Mouse (Mus musculus): ENCODE measurements at regions not wholly inside any gene's neighbourhood (a gene's known extent, or its start where the extent isn't known, plus 50 kb on each side); places are given as distances from the start of the nearest gene placed in this dataset.

DNA sequence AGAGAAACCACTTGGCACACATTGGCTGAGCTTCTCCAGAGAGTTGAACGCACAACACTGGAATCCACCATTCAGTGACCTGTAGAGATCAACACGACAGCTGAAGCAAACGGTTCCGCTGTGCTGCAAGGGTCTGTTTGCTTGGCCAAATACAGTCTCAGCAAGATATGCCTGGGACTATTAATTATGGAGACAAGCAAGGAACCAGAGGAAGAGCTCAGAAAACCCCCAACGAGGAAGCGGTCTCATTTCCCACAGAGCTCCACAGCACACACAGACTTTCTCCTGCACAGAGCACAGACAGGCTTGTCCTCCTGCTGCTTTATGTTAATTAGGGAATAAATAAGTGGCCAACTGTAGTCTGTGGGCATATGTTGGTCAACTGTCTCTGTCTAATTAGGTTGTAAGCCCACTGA, 223.4 kb upstream of the Tacr3 start:
- DNase-seq (ENCODE audit: low read depth): no peak

DNA sequence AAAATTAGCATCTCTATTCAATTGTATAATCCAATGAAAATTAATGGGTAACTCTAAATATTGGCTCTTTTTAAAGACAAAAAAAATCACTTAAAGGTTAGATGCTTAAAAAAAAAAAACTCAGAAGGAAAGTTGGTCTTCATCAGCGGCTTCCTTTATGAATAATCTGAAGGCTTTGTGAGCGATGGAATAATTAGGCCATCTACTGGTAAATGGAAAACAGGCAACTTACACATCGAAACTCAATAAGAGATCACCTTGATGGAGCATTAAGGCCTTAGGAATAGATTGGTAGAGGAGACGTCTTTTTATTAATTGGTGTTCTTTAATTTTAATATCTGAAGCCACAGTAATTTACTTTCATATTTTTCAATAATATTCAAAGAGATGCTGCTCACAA, 218.6 kb upstream of the Tacr3 start:
- no peak for DNase-seq (ENCODE audit: low read depth)

DNA sequence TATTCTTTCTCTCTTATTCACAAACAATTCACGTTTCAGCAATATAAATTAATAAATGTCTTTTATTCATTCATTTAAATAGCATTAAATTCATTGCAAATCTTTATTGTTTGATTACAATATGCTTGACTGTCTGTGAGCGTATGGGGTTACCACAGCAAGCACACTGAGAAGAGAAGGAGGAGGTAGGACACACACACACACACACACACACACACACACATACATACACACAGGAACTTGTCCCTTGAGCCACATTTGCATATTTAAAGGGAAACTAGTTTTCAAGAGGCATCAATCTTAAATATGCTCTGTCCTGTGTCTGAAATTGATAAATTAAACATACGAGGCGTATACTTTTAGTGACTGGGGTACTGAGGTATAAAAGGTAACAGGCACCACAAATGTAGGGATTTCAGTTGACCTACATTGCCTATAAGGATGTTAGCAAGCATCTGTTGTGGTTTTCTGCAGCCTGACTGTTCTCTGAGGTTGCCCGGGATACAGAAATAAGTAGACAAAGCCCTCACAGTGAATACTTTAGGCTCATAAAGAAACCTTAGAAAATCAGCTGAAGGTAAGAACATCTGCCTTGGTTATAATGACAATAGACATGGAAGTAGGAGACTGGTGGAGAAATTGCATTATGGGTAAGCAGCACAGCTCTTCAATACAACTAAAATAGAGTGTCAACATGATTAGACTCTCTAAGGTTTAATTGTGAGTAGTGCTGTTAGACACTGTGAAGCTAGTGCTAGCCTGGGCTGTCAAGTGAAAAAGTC, 217.1 kb upstream of the Tacr3 start:
- DNase-seq (ENCODE audit: low read depth): no peak

DNA sequence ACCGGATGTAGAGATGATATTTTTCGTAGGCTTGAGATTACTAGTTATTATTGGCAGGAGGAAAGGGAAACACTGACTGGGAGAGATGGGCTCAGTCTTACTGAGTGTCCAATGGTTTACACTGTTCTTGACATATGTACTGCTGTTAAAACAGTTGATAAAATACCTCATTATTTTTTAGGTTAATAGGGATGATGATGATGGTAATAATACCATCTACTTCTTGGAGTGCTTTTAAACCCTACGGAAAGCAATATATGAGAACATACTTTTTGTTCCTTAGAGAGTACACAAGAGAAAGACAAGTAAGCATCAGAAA, 216.6 kb upstream of the Tacr3 start:
- DNase-seq (ENCODE audit: low read depth): no peak

DNA sequence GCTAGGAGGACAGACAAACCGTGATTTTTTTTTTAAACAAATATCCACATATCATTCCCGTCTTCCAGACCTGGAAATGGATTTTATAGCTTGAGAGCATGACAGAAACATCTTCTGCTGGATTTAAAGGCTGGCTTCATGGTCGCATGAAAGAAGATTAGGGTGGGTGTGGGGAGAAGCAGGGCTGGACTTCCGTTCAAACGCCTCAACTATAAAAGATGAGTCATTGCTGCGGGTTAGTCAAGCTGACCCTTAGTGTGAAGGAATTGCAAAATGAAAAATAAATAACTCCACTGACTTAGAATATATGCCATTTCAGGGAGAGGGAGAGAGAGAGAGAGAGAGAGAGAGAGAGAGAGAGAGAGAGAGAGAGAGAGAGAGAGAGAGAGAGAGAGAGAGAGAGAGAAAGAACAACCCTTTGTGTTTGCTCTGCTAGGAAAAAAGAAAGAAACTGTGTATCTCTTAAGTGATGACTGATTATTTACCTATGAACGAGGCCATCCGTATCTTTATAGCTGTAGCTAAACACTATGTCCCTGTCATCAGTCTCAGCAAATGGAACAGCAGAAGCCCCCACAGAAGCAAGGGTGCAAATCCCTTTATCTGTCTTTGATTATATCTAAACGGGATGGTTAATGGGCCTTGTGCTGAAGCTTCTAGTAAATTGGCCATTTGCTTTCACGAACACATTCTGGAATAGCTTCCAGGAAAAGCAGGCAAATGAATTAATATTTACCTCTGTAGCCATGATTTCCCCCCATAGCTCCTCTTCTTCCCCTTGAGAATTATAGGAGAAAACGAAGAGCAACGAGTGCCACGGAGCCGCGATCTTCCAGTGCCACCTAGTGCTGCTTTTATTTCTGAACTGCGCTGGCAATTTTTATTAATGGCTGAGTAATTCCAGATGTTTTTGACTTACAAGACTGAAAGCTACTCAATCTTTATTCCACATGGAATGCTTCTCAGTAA, 199.4 kb upstream of the Tacr3 start:
- DNase-seq (ENCODE audit: low read depth): peak; percentile 53

DNA sequence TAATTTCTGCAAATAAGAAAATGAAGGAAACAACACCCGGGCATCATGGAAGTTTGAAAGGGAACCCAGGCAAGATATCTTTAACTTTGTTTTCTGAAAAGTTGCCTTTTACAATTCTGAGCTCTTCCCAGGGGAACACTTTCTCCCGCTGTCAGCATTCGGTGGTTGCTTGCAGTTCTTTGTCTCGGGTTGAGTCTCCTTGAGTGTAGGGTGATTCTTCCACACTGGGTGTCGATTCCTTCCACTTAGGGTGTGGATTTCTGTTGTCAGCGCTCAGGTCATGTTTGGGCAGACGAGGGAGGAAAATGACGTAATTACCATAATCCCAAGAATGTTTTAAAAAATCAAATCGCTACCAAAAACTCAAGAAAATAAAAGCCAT, 198.7 kb upstream of the Tacr3 start:
- DNase-seq (ENCODE audit: low read depth): no peak

DNA sequence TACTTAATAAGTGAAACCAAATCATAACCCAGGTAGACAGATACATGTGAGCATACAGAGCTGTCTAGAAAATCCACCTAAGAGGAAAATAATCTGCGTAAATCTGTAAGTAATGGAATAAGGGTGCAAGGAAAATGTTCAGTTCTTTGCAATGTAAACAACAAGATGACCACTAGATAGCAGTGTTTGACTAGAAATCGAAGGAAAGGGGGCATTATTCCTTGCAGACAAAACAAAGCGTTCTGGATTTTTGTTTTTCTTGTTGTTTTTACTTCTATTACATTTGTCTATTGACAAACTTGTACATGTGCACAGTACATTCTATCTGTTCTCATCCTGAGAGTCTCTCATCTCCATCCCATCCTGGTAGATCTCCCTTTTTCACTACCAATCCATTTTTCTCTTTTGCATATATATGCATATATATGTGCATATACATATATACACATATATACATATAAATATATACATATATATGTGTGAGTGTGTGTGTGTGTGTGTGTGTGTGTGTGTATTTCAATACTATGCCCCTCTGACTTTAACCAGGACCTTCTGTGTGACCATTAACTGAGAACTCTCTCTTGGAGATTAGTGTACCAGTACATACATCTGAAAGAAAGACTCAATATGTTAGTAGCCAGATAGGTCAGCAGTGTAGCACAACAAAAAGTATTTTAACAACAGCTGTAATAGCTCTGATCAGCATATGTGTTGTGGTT, 179.9 kb upstream of the Tacr3 start:
- no peak for DNase-seq (ENCODE audit: low read depth)

DNA sequence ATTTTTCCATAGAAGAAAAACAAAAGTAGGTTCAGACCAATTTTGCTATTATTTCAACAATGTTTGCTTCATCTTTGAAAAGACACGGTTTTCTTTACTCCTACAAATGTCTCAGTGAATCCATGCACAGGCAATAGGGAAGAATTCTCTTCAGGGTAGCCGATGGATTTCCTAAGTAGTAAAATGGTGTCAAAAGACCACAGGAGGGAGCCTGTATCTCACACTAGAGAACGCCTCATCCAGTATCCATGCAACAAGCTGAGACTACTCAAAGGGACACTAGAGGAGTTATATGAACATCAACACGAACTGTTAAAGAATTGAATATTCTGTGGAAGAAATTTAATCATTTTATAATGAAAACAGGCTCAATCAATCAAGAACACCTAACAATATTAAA, 174.8 kb upstream of the Tacr3 start:
- DNase-seq (ENCODE audit: low read depth): no peak

DNA sequence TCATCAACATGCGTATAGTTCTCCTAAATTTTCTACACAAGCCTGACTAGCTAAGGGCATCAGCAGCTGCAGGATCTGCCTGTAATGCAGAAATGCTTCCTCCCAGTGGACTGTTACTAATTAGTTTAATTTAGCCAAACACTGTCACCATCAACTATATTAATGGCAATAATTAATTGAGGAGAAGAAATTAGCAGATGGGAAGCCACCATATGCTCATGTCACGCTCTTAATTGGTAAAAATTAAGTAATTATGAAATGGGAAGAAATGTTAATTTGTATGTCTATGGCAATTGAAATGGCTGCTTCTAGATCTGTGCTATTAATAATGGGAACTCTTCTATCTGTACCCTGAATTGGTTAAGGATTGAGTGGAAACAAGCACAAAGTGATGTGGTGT, 133.9 kb upstream of the Tacr3 start:
- DNase-seq (ENCODE audit: low read depth): no peak

DNA sequence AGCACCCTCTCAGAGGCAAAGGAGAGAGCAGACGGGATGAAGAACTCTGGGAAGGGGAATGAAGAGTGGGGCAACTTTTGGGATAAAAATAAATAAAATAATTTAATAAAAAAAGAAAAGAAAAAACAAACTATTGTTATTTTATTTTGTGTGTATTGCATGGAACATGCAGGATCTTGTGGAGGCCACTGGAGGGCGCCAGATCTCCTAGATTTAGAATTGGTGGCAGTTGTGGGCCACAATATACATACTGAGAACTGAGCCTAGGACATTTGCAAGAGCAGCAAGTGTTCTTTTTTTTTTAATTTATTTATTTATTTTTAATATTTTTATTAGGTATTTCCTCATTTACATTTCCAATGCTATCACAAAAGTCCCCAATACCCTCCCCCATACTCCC, 110.2 kb upstream of the Tacr3 start:
- no peak for DNase-seq (ENCODE audit: low read depth)

DNA sequence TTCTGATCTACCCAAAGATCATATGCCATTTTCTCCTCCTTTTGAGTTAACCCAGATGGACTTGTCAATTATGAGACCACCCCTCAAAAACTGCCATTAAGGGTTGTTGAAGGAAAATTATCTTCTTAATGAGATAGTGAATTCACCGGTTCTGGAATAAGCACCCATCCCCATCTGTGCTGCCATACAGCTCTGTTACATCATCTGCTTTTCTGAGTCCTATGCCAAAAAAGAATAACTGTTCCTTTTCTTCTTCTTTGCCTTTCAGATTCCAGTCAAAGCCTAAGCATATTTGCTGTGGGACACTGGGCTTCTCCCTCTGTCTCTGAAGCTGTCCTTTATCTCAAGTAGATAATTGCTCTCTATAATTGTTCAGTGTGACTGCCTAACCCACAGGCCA, 93.1 kb upstream of the Tacr3 start:
- DNase-seq (ENCODE audit: low read depth): no peak

DNA sequence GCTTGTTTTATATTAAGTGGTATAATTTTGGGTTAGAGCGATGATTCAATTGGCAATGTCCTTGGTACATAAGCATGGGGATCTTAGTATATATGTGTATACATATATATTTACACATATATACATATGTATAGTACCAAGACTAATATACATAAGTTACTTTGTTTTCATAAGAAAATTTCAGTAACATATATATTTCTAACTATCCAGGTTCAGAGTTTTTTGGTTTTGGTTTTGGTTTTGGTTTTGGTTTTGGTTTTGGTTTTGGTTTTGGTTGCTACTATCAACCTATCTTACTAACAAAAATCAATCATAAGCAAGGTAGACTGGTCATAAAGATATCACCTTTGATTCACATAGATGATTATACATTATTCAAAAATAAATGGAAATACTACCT, 67.7 kb upstream of the Tacr3 start:
- DNase-seq (ENCODE audit: low read depth): no peak

DNA sequence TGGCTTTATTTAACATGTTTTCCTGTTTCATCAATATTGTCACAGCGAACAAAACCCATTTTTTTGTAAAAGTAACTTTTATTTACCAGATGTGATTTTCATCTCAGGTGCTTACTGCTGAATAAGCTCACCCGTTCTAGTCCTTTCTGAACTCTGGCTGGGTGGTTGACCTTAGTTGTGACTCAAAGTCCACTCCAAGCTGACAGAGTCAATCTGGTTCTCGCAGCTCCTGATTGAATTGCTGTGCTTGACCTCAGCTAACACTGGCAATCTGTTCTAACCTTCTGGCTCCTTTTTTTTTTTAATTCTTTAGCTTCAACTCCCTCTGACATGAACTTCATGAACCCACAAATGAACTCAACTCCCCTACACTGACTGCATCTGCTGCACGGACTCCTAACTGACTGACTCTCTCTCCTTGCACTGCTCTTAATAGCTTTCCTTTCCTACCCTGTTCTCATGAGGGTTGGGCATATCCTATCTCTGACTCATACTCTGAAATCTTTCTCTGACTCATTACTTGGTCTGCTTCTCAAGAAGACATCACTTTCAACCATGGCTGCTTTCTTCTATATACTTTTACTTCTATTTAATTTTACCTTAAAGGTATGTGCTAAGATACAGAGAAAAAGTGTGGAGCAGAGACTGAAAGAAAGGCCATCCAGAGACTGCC, 65.4 kb upstream of the Tacr3 start:
- no peak for DNase-seq (ENCODE audit: low read depth)
